ENCODE assay signal across 20 mouse cellular contexts in genomic region chr9:110746238-110746637, GRCm38 (mm10). TPM values are rescaled to one million over a fixed set of nuclear protein-coding genes. Genes with fewer than 3 reads are reported as not detected.
DNase-seq lines count a peak whose midpoint lies in the region; ATAC-seq lines count a peak whose summit lies in the region.
"Had no signal": no experiment of that assay in that cellular context is flagged by ENCODE, and none has a peak within 500 bp of the region (broad histone marks: within the 10 kb centered on the region; RNA-seq: fewer than 3 reads in every experiment).

No protein-coding gene starts in this region.

- peaks cover 40% of the 10 kb centered on the region; the same call in 1 of the 2 replicates for H3K27me3 ChIP-seq in heart, embryonic 10.5 days (ENCODE audit: insufficient read depth, poor library complexity, severe bottlenecking)
- H3K27me3 ChIP-seq in neural tube, embryonic 15.5 days (replicated peaks): peaks cover 27% of the 10 kb centered on the region
- peaks cover 52% of the 10 kb centered on the region for H3K27me3 ChIP-seq in limb, embryonic 12.5 days
- H3K27me3 ChIP-seq in midbrain, embryonic 16.5 days (ENCODE audit: control insufficient read depth, insufficient read depth, low read depth, low read length): peaks cover 15% of the 10 kb centered on the region

- DNase-seq in heart, embryonic 10.5 days (ENCODE audit: low spot score): no peak
- DNase-seq in heart, adult 11 months: no peak
- peak; percentile 64 for DNase-seq in neural tube, embryonic 10.5 days (ENCODE audit: extremely low spot score, low spot score)
- DNase-seq in urinary bladder, postnatal 4 days (ENCODE audit: low spot score in 2 of 2): no peak
- DNase-seq in right cerebral cortex, adult 2 months (ENCODE audit: low spot score in 2 of 2): no peak
- DNase-seq: adrenal gland, postnatal 25 days; cerebellum, adult 9-11 months; layer of hippocampus, adult 9-11 months; midbrain, embryonic 14.5 days; thymus, adult 2 months had no signal

- no peak for ATAC-seq in neural tube, embryonic 15.5 days (ENCODE audit: low FRiP score)
- peak; percentile 27 for ATAC-seq in limb, embryonic 12.5 days (ENCODE audit: insufficient number of reproducible peaks, insufficient read depth, low FRiP score, low TSS enrichment, low read depth)
- no peak for ATAC-seq in midbrain, embryonic 16.5 days
- ATAC-seq: activated CD4-positive, CD25-positive, alpha-beta regulatory T cell, adult 4 months; intestine, embryonic 16.5 days had no signal

- WGBS in heart, embryonic 10.5 days: 33% methylated on average over 5 of the region's 5 CpGs
- WGBS in neural tube, embryonic 15.5 days: 19% methylated on average over 5 of the region's 5 CpGs
- 14% methylated on average over 5 of the region's 5 CpGs for WGBS in limb, embryonic 12.5 days
- WGBS in midbrain, embryonic 16.5 days: 47% methylated on average over 5 of the region's 5 CpGs

- no peaks in the 10 kb centered on the region for H3K36me3 ChIP-seq in heart, embryonic 10.5 days
- no peaks in the 10 kb centered on the region for H3K36me3 ChIP-seq in neural tube, embryonic 15.5 days
- no peaks in the 10 kb centered on the region for H3K36me3 ChIP-seq in limb, embryonic 12.5 days
- H3K36me3 ChIP-seq in midbrain, embryonic 16.5 days (ENCODE audit: control insufficient read depth, insufficient read depth, low read length): no peaks in the 10 kb centered on the region
- H3K36me3 ChIP-seq: embryonic facial prominence, embryonic 12.5 days; hindbrain, embryonic 13.5 days had no signal

- H3K4me2 ChIP-seq in neural tube, embryonic 15.5 days: no peak overlapping the region
- H3K4me2 ChIP-seq in limb, embryonic 12.5 days: peak overlapping the region; percentile 28
- no peak overlapping the region for H3K4me2 ChIP-seq in midbrain, embryonic 16.5 days (ENCODE audit: low read length)
- H3K4me2 ChIP-seq: embryonic facial prominence, embryonic 12.5 days; hindbrain, embryonic 13.5 days; lung, embryonic 14.5 days had no signal

- peak overlapping the region; percentile 80 for H3K27ac ChIP-seq in heart, embryonic 10.5 days
- H3K27ac ChIP-seq in neural tube, embryonic 15.5 days (replicated peaks): no peak overlapping the region
- peak overlapping the region; percentile 84 for H3K27ac ChIP-seq in limb, embryonic 12.5 days
- H3K27ac ChIP-seq in midbrain, embryonic 16.5 days (ENCODE audit: low read length): no peak overlapping the region
- H3K27ac ChIP-seq: embryonic facial prominence, embryonic 12.5 days; hindbrain, embryonic 13.5 days; macrophage had no signal

- 0 out of 2 replicates have a peak overlapping the region, but pooled peaks have one; percentile 18 for H3K4me3 ChIP-seq in heart, embryonic 10.5 days
- no peak overlapping the region for H3K4me3 ChIP-seq in neural tube, embryonic 15.5 days (replicated peaks)
- no peak overlapping the region for H3K4me3 ChIP-seq in limb, embryonic 12.5 days (replicated peaks)
- H3K4me3 ChIP-seq in midbrain, embryonic 16.5 days (ENCODE audit: low read depth, low read length): no peak overlapping the region
- H3K4me3 ChIP-seq: embryonic facial prominence, embryonic 12.5 days; hindbrain, embryonic 13.5 days had no signal

- H3K9ac ChIP-seq in neural tube, embryonic 15.5 days (replicated peaks): no peak overlapping the region
- no peak overlapping the region for H3K9ac ChIP-seq in limb, embryonic 12.5 days (replicated peaks)
- H3K9ac ChIP-seq in midbrain, embryonic 16.5 days (ENCODE audit: low read depth, low read length): no peak overlapping the region
- H3K9ac ChIP-seq: embryonic facial prominence, embryonic 12.5 days; hindbrain, embryonic 13.5 days; lung, embryonic 14.5 days had no signal

- peaks cover 92% of the 10 kb centered on the region for H3K4me1 ChIP-seq in heart, embryonic 10.5 days
- H3K4me1 ChIP-seq in neural tube, embryonic 15.5 days: peaks cover 27% of the 10 kb centered on the region
- peaks cover 78% of the 10 kb centered on the region for H3K4me1 ChIP-seq in limb, embryonic 12.5 days (replicated peaks)
- peaks cover 19% of the 10 kb centered on the region for H3K4me1 ChIP-seq in midbrain, embryonic 16.5 days (ENCODE audit: control insufficient read depth, insufficient read depth, low read length)

- no peaks in the 10 kb centered on the region for H3K9me3 ChIP-seq in heart, embryonic 10.5 days
- no peaks in the 10 kb centered on the region for H3K9me3 ChIP-seq in neural tube, embryonic 15.5 days (replicated peaks)
- no peaks in the 10 kb centered on the region for H3K9me3 ChIP-seq in limb, embryonic 12.5 days
- no peaks in the 10 kb centered on the region for H3K9me3 ChIP-seq in midbrain, embryonic 16.5 days (replicated peaks; ENCODE audit: control insufficient read depth, low read length, poor library complexity, severe bottlenecking)
- H3K9me3 ChIP-seq: embryonic facial prominence, embryonic 12.5 days; hindbrain, embryonic 13.5 days had no signal

RNA-seq across cellular contexts. Expression of gene Pth1r, which starts 0.7 kb away (rescaled TPM):
- polyA plus RNA-seq in heart, embryonic 10.5 days (2016; fragmentation: Nextera tagmentation; extraction: Ambion mirVana): 41.3 and 49.7 TPM in 2 replicates
- 12.9 and 17.0 TPM in 2 replicates for polyA plus RNA-seq in neural tube, embryonic 15.5 days (2015; fragmentation: Nextera tagmentation; extraction: Ambion mirVana)
- polyA plus RNA-seq in limb, embryonic 12.5 days (2016; fragmentation: Nextera tagmentation; extraction: Ambion mirVana): 76.6 and 81.8 TPM in 2 replicates
- polyA plus RNA-seq in midbrain, embryonic 16.5 days (2015; fragmentation: Nextera tagmentation; extraction: Ambion mirVana): 6.1 and 8.0 TPM in 2 replicates
- polyA plus RNA-seq: activated CD4-positive, CD25-positive, alpha-beta regulatory T cell, adult 4 months had no signal

RNA-seq across cellular contexts. Expression of gene Myl3, which starts 4.6 kb away (rescaled TPM):
- polyA plus RNA-seq in heart, embryonic 10.5 days (2016; fragmentation: Nextera tagmentation; extraction: Ambion mirVana): 1,835 and 3,713 TPM in 2 replicates
- 1.9 and 4.1 TPM in 2 replicates for polyA plus RNA-seq in neural tube, embryonic 15.5 days (2015; fragmentation: Nextera tagmentation; extraction: Ambion mirVana)
- polyA plus RNA-seq in limb, embryonic 12.5 days (2016; fragmentation: Nextera tagmentation; extraction: Ambion mirVana): 1.6 and 2.6 TPM in 2 replicates
- 0.39 and 0.48 TPM in 2 replicates for polyA plus RNA-seq in midbrain, embryonic 16.5 days (2015; fragmentation: Nextera tagmentation; extraction: Ambion mirVana)
- polyA plus RNA-seq: activated CD4-positive, CD25-positive, alpha-beta regulatory T cell, adult 4 months; macrophage had no signal

RNA-seq across cellular contexts. Expression of gene Prss42, which starts 51.7 kb away (rescaled TPM):
- not detected in 2 replicates for polyA plus RNA-seq in heart, embryonic 10.5 days (2016; fragmentation: Nextera tagmentation; extraction: Ambion mirVana)
- polyA plus RNA-seq in neural tube, embryonic 15.5 days (2015; fragmentation: Nextera tagmentation; extraction: Ambion mirVana): not detected in 2 replicates
- not detected in 2 replicates for polyA plus RNA-seq in limb, embryonic 12.5 days (2016; fragmentation: Nextera tagmentation; extraction: Ambion mirVana)
- polyA plus RNA-seq in midbrain, embryonic 16.5 days (2015; fragmentation: Nextera tagmentation; extraction: Ambion mirVana): not detected in 2 replicates
- polyA plus RNA-seq: activated CD4-positive, CD25-positive, alpha-beta regulatory T cell, adult 4 months; embryonic facial prominence, embryonic 12.5 days; heart, embryonic 16.5 days; hindbrain, embryonic 13.5 days; intestine, embryonic 16.5 days; lung, embryonic 14.5 days; macrophage; midbrain, embryonic 14.5 days; thymus, adult 2 months had no signal

Comparison
In these comparisons a context has a peak if more than half of its experiments do, and no peak if none do; other contexts are left out.
1. H3K27ac ChIP-seq: peak in heart, embryonic 10.5 days (single experiment) and limb, embryonic 12.5 days (single experiment); none in neural tube, embryonic 15.5 days (single experiment) and midbrain, embryonic 16.5 days (single experiment).
2. RNA of gene Myl3, which starts 4.6 kb away (polyA plus RNA-seq): 1,835 to 3,713 TPM in heart, embryonic 10.5 days; 1.9 to 4.1 TPM in neural tube, embryonic 15.5 days, 1.6 to 2.6 TPM in limb, embryonic 12.5 days and 0.39 to 0.48 TPM in midbrain, embryonic 16.5 days; every median in the first group is over 100 times any median in the second.